Mouse (Mus musculus): ENCODE measurements at regions not wholly inside any gene's neighbourhood (a gene's known extent, or its start where the extent isn't known, plus 50 kb on each side); places are given as distances from the start of the nearest gene placed in this dataset.
A peak's percentile ranks its signal among the peaks of the same experiment; 100 is the strongest.

DNA sequence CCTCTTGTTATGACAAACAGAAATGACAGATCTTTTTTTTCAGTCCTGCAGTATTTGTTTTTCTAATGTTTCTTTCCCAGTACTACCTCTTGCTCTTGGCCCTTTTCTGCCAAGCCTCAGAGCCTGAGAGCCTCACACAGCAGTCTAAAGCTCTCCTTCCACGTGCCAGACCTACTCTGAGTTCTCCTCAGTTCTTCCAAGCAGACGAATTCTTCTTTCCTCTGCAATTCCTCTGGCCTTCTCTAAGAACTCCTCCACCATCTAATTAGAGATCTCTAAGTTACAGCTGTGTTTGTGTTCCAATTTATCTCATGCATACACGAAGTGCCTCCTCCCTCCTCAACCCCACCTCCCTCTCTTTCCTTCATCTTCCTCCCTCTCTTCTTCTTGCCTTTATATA, 362.4 kb upstream of the Vrk2 start:
- no peak overlapping the region for H3K27ac ChIP-seq (ENCODE audit: low read length)
- H3K9ac ChIP-seq (replicated peaks; ENCODE audit: low read depth, low read length): no peak overlapping the region
- H3K4me3 ChIP-seq (replicated peaks; ENCODE audit: low read length): no peak overlapping the region
- H3K36me3 ChIP-seq (ENCODE audit: control insufficient read depth, insufficient read depth): no peaks in the 10 kb centered on the region
- H3K4me1 ChIP-seq (replicated peaks; ENCODE audit: control insufficient read depth, insufficient read depth, low read length): peaks cover 3% of the 10 kb centered on the region
- no peaks in the 10 kb centered on the region for H3K9me3 ChIP-seq (ENCODE audit: control insufficient read depth, low read length)
- no peaks in the 10 kb centered on the region for H3K27me3 ChIP-seq (replicated peaks; ENCODE audit: control insufficient read depth, insufficient read depth, low read length)
- ATAC-seq: no peak
- 49% methylated on average over 3 of the region's 3 CpGs for WGBS
- no peak overlapping the region for H3K4me2 ChIP-seq (ENCODE audit: low read length)

DNA sequence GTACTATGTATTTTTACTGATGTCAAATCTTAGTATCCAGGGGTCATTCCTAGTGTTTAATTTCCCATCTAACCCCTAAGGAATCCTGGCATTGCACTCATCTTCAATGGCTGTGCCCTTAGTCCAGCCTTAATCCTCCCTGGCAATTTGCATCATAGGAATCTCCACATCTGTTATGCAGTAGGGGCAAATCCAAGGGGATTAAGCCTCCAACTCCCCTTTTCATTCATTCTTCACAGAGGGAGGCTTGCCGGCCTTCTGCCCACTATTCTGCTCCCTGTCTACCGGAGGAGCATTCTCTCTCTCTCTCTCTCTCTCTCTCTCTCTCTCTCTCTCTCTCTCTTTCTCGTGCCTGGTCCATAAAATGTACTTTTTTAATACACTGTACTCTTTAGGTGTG, 338.0 kb upstream of the Vrk2 start:
- Histone ChIP-seq H3K9me3 (ENCODE audit: control insufficient read depth, low read length) (no peaks in the 10 kb centered on the region), H3K36me3 (ENCODE audit: control insufficient read depth, insufficient read depth) (no peaks in the 10 kb centered on the region), H3K9ac (replicated peaks; ENCODE audit: low read depth, low read length) (no peak overlapping the region), H3K27me3 (replicated peaks; ENCODE audit: control insufficient read depth, insufficient read depth, low read length) (no peaks in the 10 kb centered on the region), H3K4me2 (ENCODE audit: low read length) (no peak overlapping the region), H3K4me3 (replicated peaks; ENCODE audit: low read length) (no peak overlapping the region), H3K27ac (ENCODE audit: low read length) (no peak overlapping the region), H3K4me1 (replicated peaks; ENCODE audit: control insufficient read depth, insufficient read depth, low read length) (no peaks in the 10 kb centered on the region)
- ATAC-seq: no peak
- WGBS: 10% methylated on average over 3 of the region's 3 CpGs

DNA sequence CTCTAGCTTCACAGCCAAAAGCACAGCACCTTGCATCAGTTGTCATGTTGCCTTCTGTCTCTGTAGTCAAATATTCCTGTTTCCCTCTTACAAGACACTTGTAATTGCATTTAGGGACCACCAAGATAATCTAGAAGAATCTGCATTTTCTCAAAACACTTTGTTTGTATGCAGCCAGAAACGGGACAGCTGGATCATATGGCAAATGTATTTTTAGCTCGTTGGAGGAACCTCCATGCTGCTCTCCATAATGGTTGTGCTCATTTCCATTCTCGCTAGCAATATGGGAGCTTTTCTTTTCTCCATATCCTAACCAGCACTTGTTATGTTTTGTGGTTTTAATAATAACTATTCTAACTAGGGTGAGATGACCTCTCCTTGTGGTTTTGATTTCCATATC, 313.3 kb upstream of the Vrk2 start:
- ATAC-seq: no peak
- Histone ChIP-seq H3K4me1 (replicated peaks; ENCODE audit: control insufficient read depth, insufficient read depth, low read length) (no peaks in the 10 kb centered on the region), H3K9me3 (ENCODE audit: control insufficient read depth, low read length) (no peaks in the 10 kb centered on the region), H3K4me2 (ENCODE audit: low read length) (no peak overlapping the region), H3K27me3 (replicated peaks; ENCODE audit: control insufficient read depth, insufficient read depth, low read length) (no peaks in the 10 kb centered on the region), H3K36me3 (ENCODE audit: control insufficient read depth, insufficient read depth) (no peaks in the 10 kb centered on the region), H3K27ac (ENCODE audit: low read length) (no peak overlapping the region), H3K4me3 (replicated peaks; ENCODE audit: low read length) (no peak overlapping the region), H3K9ac (replicated peaks; ENCODE audit: low read depth, low read length) (no peak overlapping the region)
- WGBS: 59% methylated on average over 3 of the region's 3 CpGs

DNA sequence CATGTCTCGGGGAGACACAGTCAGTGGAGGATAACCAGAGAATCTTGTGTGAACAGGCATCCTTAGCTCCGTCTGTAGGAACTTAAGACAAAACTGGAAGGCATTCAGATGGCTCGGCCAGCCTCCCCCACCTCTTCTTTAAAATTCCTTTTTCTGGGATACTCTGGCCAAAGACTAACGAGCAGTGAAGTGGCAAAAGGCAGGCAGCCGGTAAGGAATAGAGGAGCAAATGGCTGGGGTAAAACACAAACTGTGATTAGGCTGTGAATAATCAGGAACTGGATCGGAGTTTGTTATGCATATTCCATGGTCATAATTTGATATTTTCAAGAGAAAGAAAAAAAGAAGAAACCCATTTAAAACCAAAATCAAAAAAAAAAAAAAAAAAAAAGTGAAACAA, 287.8 kb upstream of the Vrk2 start:
- H3K4me2 ChIP-seq (ENCODE audit: low read length): no peak overlapping the region
- no peaks in the 10 kb centered on the region for H3K27me3 ChIP-seq (replicated peaks; ENCODE audit: control insufficient read depth, insufficient read depth, low read length)
- no peak overlapping the region for H3K9ac ChIP-seq (replicated peaks; ENCODE audit: low read depth, low read length)
- no peak overlapping the region for H3K4me3 ChIP-seq (replicated peaks; ENCODE audit: low read length)
- ATAC-seq: peak; percentile 61
- no peaks in the 10 kb centered on the region for H3K36me3 ChIP-seq (ENCODE audit: control insufficient read depth, insufficient read depth)
- no peak overlapping the region for H3K27ac ChIP-seq (ENCODE audit: low read length)
- H3K9me3 ChIP-seq (ENCODE audit: control insufficient read depth, low read length): no peaks in the 10 kb centered on the region
- 24% methylated on average over 6 of the region's 6 CpGs for WGBS
- H3K4me1 ChIP-seq (replicated peaks; ENCODE audit: control insufficient read depth, insufficient read depth, low read length): no peaks in the 10 kb centered on the region

Measured in forebrain, embryonic 16.5 days (tissue).